Mouse (Mus musculus) lung, adult 10 weeks (tissue): ENCODE data around the gene Vmn1r78. TPM values are rescaled to one million over a fixed set of nuclear protein-coding genes. Genes with fewer than 3 reads are reported as not detected.

Experiments
- polyA plus RNA-seq: library from polyadenylated mRNA; stranded (reverse); fragments of 350-450 nt; fragmentation: Illumina TruSeq; extraction: RNeasy Lipid Tissue Mini Kit (QIAGEN cat#74804); gene quantifications from one replicate; pipeline ENCODE4 v1.2.3, GENCODE M21; 2014; ENCODE audit warnings: low read depth, low replicate concordance; ENCODE audit not compliant: insufficient read depth

Vmn1r78 gene
- polyA plus RNA-seq: not detected

DNA sequence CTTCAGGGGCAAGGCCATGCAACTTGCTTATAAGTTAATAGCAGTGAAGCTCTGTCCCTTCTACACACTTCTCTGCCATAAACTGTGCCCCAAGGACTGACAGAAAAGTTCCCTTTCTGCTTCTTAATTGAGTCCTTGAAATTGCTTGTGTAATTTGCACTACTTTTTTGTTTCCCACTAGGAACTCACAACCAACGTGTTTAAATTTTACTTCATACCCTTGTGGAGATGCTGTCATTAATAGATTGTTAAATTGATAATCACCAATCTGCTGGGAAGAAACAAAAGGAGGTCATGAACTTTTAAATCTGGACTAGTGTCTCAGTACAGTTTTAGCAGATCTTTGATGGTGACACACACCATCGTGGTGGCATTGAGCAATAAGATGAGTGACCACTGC is at the start of gene Vmn1r78:
TSS of gene Vmn1r78 (plus strand) at position 301 of the 400 bp plus-strand sequence.

DNA sequence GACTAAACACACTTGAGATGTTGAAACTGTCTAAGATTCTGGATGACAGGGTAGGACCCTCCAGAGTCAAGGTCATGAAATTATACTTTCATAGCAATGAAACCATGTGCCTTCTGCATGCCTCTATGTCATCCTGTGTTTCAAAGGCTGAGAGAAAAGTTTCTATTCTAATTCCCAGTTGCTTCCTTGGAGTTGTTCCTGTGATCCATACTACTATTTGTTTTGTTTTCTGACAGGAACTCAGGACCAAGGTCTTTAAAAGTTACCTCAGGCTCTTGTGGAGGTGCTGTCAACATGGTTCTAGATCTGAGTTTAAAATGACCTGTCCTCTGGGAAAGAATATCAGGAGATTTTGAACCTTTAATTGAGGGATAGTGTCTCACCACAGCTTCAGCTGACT is 20.9 kb downstream of the Vmn1r78 start, which contains the start of gene Vmn1r79:
TSS of gene Vmn1r79 (plus strand) at position 301 of the 400 bp plus-strand sequence.

DNA sequence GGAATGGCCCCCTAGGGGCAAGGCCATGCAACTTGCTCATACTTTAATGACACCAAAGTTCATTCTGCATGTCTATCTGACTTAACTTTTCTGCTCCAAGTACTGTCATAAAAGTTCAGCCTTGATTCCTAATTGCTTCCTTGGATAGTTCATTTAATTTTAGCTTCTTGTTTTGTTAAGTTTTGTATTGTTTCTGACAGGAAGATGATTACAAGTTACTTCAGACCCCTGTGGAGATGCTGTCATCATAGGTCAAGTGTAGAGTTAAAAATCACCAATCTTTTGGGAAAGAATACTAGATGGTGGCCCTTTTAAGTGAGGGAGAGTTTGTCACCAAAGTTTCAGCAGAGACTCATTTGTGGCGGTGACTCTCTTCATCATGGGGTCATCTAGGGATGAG is 38.9 kb downstream of the Vmn1r78 start, which contains the start of gene Vmn1r80:
TSS of gene Vmn1r80 (plus strand) at position 301 of the 400 bp plus-strand sequence.

Other genes with a start within 250 kb of the Vmn1r78 start
- not detected for gene Vmn1r76, start 212.0 kb upstream of the Vmn1r78 start, polyA plus RNA-seq
- gene Vmn1r77, start 113.5 kb upstream of the Vmn1r78 start, polyA plus RNA-seq: not detected
- gene Vmn1r79, start 21.0 kb downstream of the Vmn1r78 start, polyA plus RNA-seq: not detected
- gene Vmn1r80, start 39.0 kb downstream of the Vmn1r78 start, polyA plus RNA-seq: not detected
- gene Vmn1r81, start 118.0 kb downstream of the Vmn1r78 start, polyA plus RNA-seq: not detected
- not detected for gene Vmn1r82, start 150.2 kb downstream of the Vmn1r78 start, polyA plus RNA-seq
- not detected for gene Vmn1r83, start 179.2 kb downstream of the Vmn1r78 start, polyA plus RNA-seq
- not detected for gene Vmn1r84, start 219.0 kb downstream of the Vmn1r78 start, polyA plus RNA-seq